Mouse (Mus musculus): ENCODE measurements around the gene Fbxl20. TPM values are rescaled to one million over a fixed set of nuclear protein-coding genes. Genes with fewer than 3 reads are reported as not detected.
A peak's percentile ranks its signal among the peaks of the same experiment; 100 is the strongest.

The Fbxl20 gene
- polyA plus RNA-seq, 1 experiment from 2014 or later, result 33.7 TPM

DNA sequence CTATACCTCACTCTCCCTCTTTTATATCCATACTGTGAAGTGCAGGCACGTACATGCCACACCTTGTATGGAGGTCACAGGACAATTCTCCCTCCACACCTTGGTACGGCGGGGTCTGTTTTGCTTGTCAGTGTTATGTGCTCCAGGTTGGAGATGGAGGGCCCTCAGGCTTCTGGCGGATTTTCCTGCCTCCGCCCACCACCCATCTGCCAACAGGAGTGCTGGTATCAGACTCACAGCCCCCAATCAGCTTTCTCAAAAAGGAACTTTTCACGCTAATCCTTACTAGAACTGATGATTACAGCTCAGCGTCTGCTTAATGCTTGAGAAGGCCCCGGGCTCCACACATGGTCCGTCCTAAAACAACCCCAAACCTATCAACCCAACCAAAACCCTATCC lies 64.1 kb downstream of the Fbxl20 start:
- WGBS, result 93% methylated on average over 9 of the region's 9 CpGs
- Histone ChIP-seq H3K27me3 (no peaks in the 10 kb centered on the region), H3K27ac (no peak overlapping the region), H3K9ac (replicated peaks) (no peak overlapping the region), H3K9me3 (no peaks in the 10 kb centered on the region), H3K4me3 (replicated peaks) (no peak overlapping the region), H3K4me1 (replicated peaks) (no peaks in the 10 kb centered on the region), H3K36me3 (peaks cover 72% of the 10 kb centered on the region), H3K4me2 (replicated peaks) (no peak overlapping the region)
- no peak for ATAC-seq

DNA sequence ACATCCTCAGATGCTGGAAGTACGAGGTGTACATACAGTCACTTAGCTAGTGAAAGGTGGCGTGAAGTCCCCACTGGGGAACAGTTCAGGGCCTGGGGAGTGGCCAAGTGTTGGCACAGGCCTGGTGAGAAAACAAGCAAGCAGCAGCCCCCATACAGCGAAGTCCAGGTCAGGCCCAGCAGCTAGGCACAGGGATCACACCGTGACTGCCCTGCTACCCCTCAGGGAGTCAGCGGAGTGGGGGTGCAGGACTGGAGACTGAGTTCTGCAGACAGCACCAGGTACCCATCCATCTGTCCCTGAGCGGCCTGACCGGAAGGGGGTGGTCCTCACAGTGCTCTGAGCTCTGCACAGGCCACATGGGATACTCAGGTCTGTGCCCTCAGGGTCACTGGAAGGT lies 67.5 kb downstream of the Fbxl20 start:
- 90% methylated on average over 7 of the region's 7 CpGs for WGBS
- H3K4me3 ChIP-seq (replicated peaks), result no peak overlapping the region
- H3K27ac ChIP-seq, result no peak overlapping the region
- ATAC-seq, result no peak
- H3K36me3 ChIP-seq, result peaks cover 41% of the 10 kb centered on the region
- H3K27me3 ChIP-seq, result no peaks in the 10 kb centered on the region
- no peak overlapping the region for H3K9ac ChIP-seq (replicated peaks)
- no peaks in the 10 kb centered on the region for H3K4me1 ChIP-seq (replicated peaks)
- no peak overlapping the region for H3K4me2 ChIP-seq (replicated peaks)
- H3K9me3 ChIP-seq, result no peaks in the 10 kb centered on the region

DNA sequence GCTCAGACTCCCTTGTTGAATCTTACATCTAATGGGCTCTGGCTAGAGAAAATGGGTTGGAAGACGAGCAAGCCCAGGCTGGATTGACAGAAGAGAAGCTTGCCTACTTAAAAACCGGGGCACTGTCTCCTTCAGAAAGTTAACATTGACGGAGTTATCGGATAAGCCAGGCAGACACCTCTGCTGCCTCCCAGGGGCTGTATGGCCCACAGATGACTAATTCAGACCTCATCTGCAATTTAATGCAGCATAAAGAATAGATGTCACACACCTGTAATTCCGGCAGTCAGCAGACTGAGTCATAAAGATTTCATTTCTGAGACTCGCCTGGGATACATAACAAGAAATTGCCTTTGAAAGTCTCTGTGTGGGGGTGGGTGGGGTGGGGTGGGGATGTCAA lies 69.8 kb downstream of the Fbxl20 start:
- ATAC-seq, result no peak
- no peak overlapping the region for H3K4me2 ChIP-seq (replicated peaks)
- no peaks in the 10 kb centered on the region for H3K27me3 ChIP-seq
- H3K27ac ChIP-seq, result no peak overlapping the region
- WGBS, result 84% methylated on average over 6 of the region's 6 CpGs
- H3K36me3 ChIP-seq, result peaks cover 30% of the 10 kb centered on the region
- no peaks in the 10 kb centered on the region for H3K4me1 ChIP-seq (replicated peaks)
- H3K4me3 ChIP-seq (replicated peaks), result no peak overlapping the region
- H3K9ac ChIP-seq (replicated peaks), result no peak overlapping the region
- H3K9me3 ChIP-seq, result no peaks in the 10 kb centered on the region

DNA sequence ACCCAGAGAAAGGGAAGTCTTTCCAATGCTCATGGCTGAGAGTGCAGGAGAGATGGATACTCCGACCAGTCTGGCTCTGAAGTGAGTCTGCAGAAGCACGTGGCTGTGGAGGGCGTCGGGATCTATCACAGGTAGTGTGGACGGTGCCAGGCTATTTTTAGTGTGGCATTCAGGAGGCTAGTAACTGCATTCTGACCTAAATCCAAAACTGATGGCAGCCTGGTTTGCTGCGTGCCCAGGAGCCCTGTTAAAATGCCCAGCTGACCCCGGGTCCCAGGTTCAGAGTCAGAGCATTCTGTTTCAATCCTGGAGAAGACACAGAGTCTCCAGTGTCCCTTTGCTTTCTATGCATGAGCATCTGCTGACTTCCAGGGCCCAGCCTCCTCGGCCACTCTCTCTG lies 73.1 kb downstream of the Fbxl20 start:
- no peak overlapping the region for H3K4me2 ChIP-seq (replicated peaks)
- no peak for ATAC-seq

DNA sequence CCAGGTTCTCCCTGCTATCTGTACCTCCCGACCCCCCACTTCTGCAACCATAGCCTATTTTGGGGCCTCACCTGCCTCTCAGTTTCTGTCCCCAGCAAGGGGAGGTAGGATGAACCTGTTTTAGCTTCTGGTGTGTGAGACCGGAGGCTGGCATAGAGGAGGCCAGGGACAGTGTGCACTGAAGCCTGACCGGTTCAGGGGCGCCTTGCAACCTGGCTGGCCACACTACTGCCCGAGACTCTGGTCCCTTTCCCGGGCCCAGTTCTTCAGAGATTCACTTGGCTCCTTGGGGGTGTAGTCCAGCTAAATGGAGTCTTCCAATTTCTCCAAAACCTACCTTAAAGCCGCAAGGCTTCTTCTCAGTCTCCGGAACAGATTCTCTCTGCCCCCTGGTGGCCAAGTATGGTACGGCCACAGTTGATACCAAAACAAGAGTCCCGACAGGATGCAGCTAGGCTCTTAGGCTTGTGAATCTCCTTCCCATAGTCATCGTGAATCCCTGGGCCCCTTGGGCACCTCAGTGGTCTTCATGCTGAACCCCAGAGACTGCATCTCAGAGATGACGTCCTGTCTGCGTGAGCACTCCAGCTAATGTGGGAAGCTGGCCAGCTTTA lies 74.9 kb downstream of the Fbxl20 start:
- ATAC-seq, result peak; percentile 67
- no peak overlapping the region for H3K27ac ChIP-seq
- H3K4me2 ChIP-seq (replicated peaks), result no peak overlapping the region
- no peaks in the 10 kb centered on the region for H3K4me1 ChIP-seq (replicated peaks)
- H3K9me3 ChIP-seq, result no peaks in the 10 kb centered on the region
- no peak overlapping the region for H3K9ac ChIP-seq (replicated peaks)
- H3K4me3 ChIP-seq (replicated peaks), result no peak overlapping the region
- H3K36me3 ChIP-seq, result no peaks in the 10 kb centered on the region
- 19% methylated on average over 13 of the region's 13 CpGs for WGBS
- no peaks in the 10 kb centered on the region for H3K27me3 ChIP-seq

More for the DNA sequence above, 73.1 kb downstream of the Fbxl20 start:
- whole genome bisulfite sequencing, result 86% methylated on average over 8 of the region's 8 CpGs
- Histone ChIP-seq H3K9ac (replicated peaks) (no peak overlapping the region), H3K36me3 (peaks cover 5% of the 10 kb centered on the region), H3K27me3 (no peaks in the 10 kb centered on the region), H3K27ac (no peak overlapping the region), H3K4me3 (replicated peaks) (no peak overlapping the region), H3K4me1 (replicated peaks) (no peaks in the 10 kb centered on the region), H3K9me3 (no peaks in the 10 kb centered on the region)

DNA sequence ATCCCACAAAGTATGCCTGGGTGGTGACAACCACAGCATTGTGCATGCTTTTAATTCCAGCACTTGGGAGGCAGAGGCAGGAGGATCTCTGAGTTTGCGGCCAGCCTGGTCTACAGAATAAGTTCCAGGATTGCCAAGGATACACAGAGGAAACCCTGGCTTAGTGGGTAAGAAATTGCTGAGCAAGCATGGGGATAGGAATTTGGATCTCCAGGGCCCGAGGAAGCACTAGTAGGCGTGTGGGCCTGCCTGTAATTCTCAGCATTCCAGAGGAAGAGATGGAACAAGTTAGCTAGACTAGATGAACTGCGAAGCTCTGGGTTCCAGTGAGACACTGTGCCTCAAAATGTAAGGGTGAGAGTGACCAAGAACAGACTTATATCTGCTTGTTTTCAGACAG lies 76.8 kb downstream of the Fbxl20 start:
- Histone ChIP-seq H3K27me3 (no peaks in the 10 kb centered on the region), H3K36me3 (no peaks in the 10 kb centered on the region), H3K27ac (no peak overlapping the region), H3K9ac (replicated peaks) (no peak overlapping the region), H3K4me1 (replicated peaks) (no peaks in the 10 kb centered on the region), H3K9me3 (no peaks in the 10 kb centered on the region), H3K4me2 (replicated peaks) (no peak overlapping the region), H3K4me3 (replicated peaks) (no peak overlapping the region)
- 90% methylated on average over 4 of the region's 4 CpGs for WGBS
- no peak for ATAC-seq

DNA sequence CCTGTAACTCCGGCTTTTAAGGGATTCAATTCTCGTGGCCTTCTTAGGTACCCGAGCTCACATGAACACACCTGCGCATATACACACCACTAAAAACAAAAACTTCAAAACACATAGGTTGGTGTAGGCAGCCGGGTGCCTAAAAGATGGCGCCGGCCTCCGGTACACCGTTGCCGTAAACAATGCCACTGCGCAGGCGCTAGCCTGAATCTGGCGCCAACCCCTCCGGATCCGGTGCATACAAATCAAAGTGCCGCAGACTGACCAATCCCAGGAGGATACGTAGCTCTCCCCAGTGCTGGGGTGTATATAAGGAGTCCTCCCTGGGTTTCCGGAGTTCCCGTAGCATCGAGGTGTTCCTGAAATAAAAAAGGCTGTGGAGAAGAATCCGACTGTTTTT lies 82.9 kb downstream of the Fbxl20 start:
- H3K27me3 ChIP-seq, result no peaks in the 10 kb centered on the region
- no peak overlapping the region for H3K27ac ChIP-seq
- no peak overlapping the region for H3K4me3 ChIP-seq (replicated peaks)
- WGBS, result 96% methylated on average over 21 of the region's 21 CpGs
- ATAC-seq, result no peak
- H3K36me3 ChIP-seq, result no peaks in the 10 kb centered on the region
- no peak overlapping the region for H3K9ac ChIP-seq (replicated peaks)
- no peak overlapping the region for H3K4me2 ChIP-seq (replicated peaks)
- H3K4me1 ChIP-seq (replicated peaks), result no peaks in the 10 kb centered on the region
- H3K9me3 ChIP-seq, result no peaks in the 10 kb centered on the region

DNA sequence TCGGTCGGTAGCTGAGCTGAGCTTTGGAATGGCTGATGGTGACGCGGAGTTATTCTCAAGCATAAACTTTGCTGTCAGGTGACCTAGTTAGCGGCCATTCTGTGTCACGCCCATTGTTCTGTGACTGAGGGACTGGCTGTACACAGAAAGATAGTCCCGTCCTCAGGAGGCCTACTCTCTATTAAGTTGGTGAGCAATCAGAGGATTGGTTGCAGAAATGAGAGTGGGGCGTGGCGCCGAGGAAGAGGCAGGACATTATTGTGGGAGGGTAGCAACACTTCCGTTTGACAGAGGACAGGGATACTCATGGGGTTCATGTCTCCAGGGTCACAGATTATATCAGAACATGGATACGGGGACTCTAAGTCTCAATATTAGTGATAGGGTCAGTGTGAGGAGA lies 84.0 kb downstream of the Fbxl20 start:
- Histone ChIP-seq H3K36me3 (no peaks in the 10 kb centered on the region), H3K4me1 (replicated peaks) (no peaks in the 10 kb centered on the region), H3K27me3 (no peaks in the 10 kb centered on the region), H3K4me3 (replicated peaks) (no peak overlapping the region), H3K4me2 (replicated peaks) (no peak overlapping the region), H3K9me3 (no peaks in the 10 kb centered on the region), H3K9ac (replicated peaks) (no peak overlapping the region), H3K27ac (no peak overlapping the region)
- ATAC-seq, result no peak
- WGBS, result 91% methylated on average over 12 of the region's 12 CpGs

DNA sequence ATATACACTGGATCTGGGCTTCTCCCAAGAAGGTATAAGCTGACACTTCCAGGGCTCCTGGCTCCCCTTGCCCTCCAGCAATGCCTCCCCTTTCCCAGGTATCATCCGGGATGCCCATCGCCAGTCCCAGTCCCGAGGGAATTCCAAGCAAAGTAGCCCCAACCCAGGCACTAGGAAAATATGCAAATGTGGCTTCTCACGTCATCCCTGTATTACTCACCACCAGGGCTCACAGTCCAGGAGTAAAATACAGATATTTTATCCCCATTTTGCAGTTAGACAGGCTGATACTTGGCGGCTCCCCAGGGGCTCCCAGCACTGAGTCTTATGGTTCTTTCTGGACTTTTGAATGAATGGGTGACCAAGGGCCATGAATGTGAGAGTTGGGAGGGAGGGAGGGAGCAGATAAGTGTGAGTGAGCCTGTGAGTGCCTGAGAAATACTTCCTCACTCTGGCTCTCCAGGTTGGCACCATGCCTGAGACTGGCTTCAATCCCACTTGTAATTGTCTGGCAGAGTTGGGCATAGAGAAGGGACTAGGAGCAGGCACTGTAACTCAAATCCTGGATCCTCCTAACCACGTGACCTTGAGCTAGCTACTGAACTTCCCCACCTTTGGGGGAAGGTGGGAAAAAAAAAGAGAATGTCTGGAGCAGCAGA lies 88.2 kb downstream of the Fbxl20 start:
- Histone ChIP-seq H3K9me3 (no peaks in the 10 kb centered on the region), H3K4me1 (replicated peaks) (peaks cover 12% of the 10 kb centered on the region), H3K36me3 (no peaks in the 10 kb centered on the region), H3K27ac (no peak overlapping the region), H3K9ac (replicated peaks) (no peak overlapping the region), H3K27me3 (0 out of 2 replicates have a peak, but pooled peaks cover 4% of the 10 kb centered on the region), H3K4me3 (replicated peaks) (no peak overlapping the region), H3K4me2 (replicated peaks) (no peak overlapping the region)
- WGBS, result 64% methylated on average over 6 of the region's 6 CpGs
- ATAC-seq, result no peak

DNA sequence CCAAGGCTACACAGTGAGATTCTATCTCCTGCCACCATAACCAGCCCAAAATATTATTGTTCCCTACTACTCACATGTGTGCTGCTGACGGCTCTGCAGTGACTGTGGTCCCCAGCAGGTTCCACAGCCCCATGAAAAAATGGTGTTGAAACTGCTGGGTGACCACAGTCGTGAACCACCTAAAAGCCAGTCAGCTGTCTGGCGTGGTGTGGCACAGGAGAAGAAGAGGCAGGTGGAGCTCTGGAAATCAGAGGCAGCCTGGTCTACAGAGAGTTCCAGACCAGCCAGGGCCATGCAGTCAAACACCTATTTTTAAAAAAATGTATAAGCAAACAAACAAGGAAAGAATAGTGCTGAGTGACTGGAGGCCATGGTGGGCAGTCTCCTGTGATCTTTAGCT lies 88.8 kb downstream of the Fbxl20 start:
- 0 out of 2 replicates have a peak, but pooled peaks cover 4% of the 10 kb centered on the region for H3K27me3 ChIP-seq
- no peak overlapping the region for H3K4me2 ChIP-seq (replicated peaks)
- H3K36me3 ChIP-seq, result no peaks in the 10 kb centered on the region
- peaks cover 12% of the 10 kb centered on the region for H3K4me1 ChIP-seq (replicated peaks)
- H3K27ac ChIP-seq, result no peak overlapping the region
- 66% methylated on average over 3 of the region's 3 CpGs for WGBS
- no peaks in the 10 kb centered on the region for H3K9me3 ChIP-seq
- ATAC-seq, result no peak
- no peak overlapping the region for H3K9ac ChIP-seq (replicated peaks)
- H3K4me3 ChIP-seq (replicated peaks), result no peak overlapping the region

DNA sequence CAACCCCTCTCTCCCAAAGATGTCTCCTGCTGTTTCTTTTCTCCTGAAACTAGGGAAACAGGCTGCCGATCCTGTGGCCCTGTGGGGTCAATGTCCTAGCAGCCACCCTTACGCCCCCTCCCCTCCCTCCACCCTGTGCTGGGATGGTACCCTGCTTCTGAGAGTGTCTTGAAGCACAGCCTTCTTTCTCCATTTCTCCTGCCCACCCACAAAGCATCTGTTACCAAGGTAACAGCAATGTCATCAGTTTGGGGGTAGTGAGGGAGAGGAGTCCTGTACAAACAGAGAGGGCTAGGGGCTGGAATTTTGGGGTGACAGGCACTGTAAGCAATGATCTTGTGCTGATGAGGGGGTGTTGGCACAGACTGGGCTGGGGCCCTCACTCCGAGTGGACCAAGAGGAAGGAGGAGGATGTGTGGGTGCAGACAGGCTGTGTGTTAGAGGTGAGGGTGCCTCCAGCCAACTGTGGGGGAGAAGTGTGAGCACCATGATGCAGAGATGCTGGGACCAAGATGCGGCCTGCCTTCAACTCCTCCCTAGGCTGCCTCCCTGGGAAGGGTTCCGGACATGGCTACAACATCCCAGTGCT lies 90.0 kb downstream of the Fbxl20 start:
- WGBS, result 62% methylated on average over 5 of the region's 5 CpGs
- H3K4me2 ChIP-seq (replicated peaks), result no peak overlapping the region
- H3K9me3 ChIP-seq, result no peaks in the 10 kb centered on the region
- no peak for ATAC-seq
- H3K9ac ChIP-seq (replicated peaks), result peak overlapping the region; percentile 5; the same call in 1 of the 2 replicates
- H3K4me3 ChIP-seq (replicated peaks), result no peak overlapping the region
- H3K4me1 ChIP-seq (replicated peaks), result peaks cover 12% of the 10 kb centered on the region
- H3K36me3 ChIP-seq, result no peaks in the 10 kb centered on the region
- no peak overlapping the region for H3K27ac ChIP-seq
- H3K27me3 ChIP-seq, result peaks cover 10% of the 10 kb centered on the region

DNA sequence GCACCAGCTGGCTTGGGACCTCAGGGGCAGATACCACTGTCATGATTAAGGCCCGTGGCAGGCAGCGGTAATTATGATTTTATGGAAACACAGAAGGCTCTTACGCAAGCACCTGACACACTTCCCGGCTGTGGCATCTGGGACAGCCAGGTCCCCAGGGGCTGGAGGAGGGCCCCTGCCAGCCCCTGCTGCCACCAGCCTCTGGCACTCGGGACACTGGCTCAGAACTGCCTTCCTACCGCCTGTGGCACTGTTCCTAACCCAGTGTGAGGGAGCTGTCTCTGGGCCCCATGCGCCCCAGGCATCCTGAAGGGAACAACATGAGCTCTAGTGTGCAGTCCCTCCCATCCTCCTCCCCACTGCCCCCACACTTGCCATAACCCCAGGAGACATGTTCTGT lies 90.5 kb downstream of the Fbxl20 start:
- H3K4me3 ChIP-seq (replicated peaks), result no peak overlapping the region
- ATAC-seq, result no peak
- 0 out of 2 replicates have a peak overlapping the region, but pooled peaks have one; percentile 5 for H3K9ac ChIP-seq (replicated peaks)
- H3K4me2 ChIP-seq (replicated peaks), result no peak overlapping the region
- H3K36me3 ChIP-seq, result no peaks in the 10 kb centered on the region
- H3K27me3 ChIP-seq, result peaks cover 14% of the 10 kb centered on the region
- 59% methylated on average over 7 of the region's 7 CpGs for WGBS
- no peak overlapping the region; the same call in 1 of the 2 replicates for H3K27ac ChIP-seq
- H3K9me3 ChIP-seq, result no peaks in the 10 kb centered on the region
- H3K4me1 ChIP-seq (replicated peaks), result peaks cover 12% of the 10 kb centered on the region
